Mouse (Mus musculus) lung, postnatal 0 days (tissue): ENCODE measurements around the gene Lrrc4b.

ENCODE experiments used
- CTCF ChIP-seq: IDR thresholded peaks from 2 replicates; pipeline ENCODE4 v1.5.1; 2016; ENCODE audit warnings: antibody characterized with exemption, mild to moderate bottlenecking
- EP300 ChIP-seq: IDR thresholded peaks from 2 replicates; pipeline ENCODE4 v1.6.1; 2016; ENCODE audit warnings: antibody characterized with exemption, mild to moderate bottlenecking, control low read depth

- no peak for TF ChIP-seq CTCF
- TF ChIP-seq EP300 = no peak
Observed at GRCm38 (mm10) chr7:44445528-44445923, 16.7 kb downstream of the Lrrc4b start.
